Mouse (Mus musculus): ENCODE measurements around the gene Ap4b1. TPM values are rescaled to one million over a fixed set of nuclear protein-coding genes. Genes with fewer than 3 reads are reported as not detected.
"Not testable (repeated sequence)": the region's sequence is repeated elsewhere in the genome, so short reads cannot be mapped to it uniquely, and the experiment has no call there.

Gene Ap4b1
- polyA plus RNA-seq, 1 experiment from 2014 or later = 19.3 TPM

GRCm38 (mm10) chr3:103809799-103810150 is 455 bp downstream of the Ap4b1 start:
- no peaks in the 10 kb centered on the region for H3K27me3 ChIP-seq (ENCODE audit: poor library complexity, severe bottlenecking)
- H3K9me3 ChIP-seq = no peaks in the 10 kb centered on the region
- no peak for DNase-seq (ENCODE audit: extremely low spot score, low spot score)
- H3K4me1 ChIP-seq = peaks cover 21% of the 10 kb centered on the region
- WGBS = 2% methylated on average over 14 of the region's 14 CpGs
- H3K4me3 ChIP-seq = peak overlapping the region; percentile 85
- peak overlapping the region; percentile 93 for H3K27ac ChIP-seq
- H3K36me3 ChIP-seq (replicated peaks) = peaks cover 41% of the 10 kb centered on the region

DNA sequence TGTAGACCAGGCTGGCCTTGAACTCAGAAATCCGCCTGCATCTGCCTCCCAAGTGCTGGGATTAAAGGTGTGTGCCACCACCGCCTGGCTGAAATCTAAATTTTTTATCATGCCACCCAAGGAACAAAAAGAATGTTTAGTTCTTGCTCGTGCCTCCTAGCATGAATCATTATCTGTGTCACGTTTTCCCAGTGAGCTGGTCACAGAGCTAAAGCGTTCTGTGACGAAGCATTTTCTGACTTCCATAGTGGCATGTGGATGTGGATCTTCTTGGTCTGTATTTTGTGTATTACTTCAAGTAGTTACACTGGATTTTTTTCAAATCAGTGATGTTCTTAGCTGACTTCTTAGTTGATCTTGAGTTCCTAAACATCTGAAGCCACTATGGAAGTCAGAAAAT is 1.6 kb downstream of the Ap4b1 start:
- no peaks in the 10 kb centered on the region for H3K9me3 ChIP-seq
- peaks cover 42% of the 10 kb centered on the region for H3K36me3 ChIP-seq (replicated peaks)
- no peaks in the 10 kb centered on the region for H3K27me3 ChIP-seq (ENCODE audit: poor library complexity, severe bottlenecking)
- H3K4me1 ChIP-seq = peaks cover 21% of the 10 kb centered on the region
- no peak overlapping the region for H3K27ac ChIP-seq
- no peak overlapping the region for H3K4me3 ChIP-seq
- no peak for DNase-seq (ENCODE audit: extremely low spot score, low spot score)
- WGBS = 88% methylated on average over 6 of the region's 6 CpGs

GRCm38 (mm10) chr3:103827548-103827947 is 18.2 kb downstream of the Ap4b1 start:
- Histone ChIP-seq H3K27me3 (ENCODE audit: poor library complexity, severe bottlenecking) (no peaks in the 10 kb centered on the region), H3K4me3 (no peak overlapping the region)

GRCm38 (mm10) chr3:103829036-103829435 is 19.7 kb downstream of the Ap4b1 start:
- no peak overlapping the region for H3K4me3 ChIP-seq
- no peaks in the 10 kb centered on the region for H3K36me3 ChIP-seq (replicated peaks)
- no peak overlapping the region for H3K27ac ChIP-seq
- no peaks in the 10 kb centered on the region for H3K27me3 ChIP-seq (ENCODE audit: poor library complexity, severe bottlenecking)
- no peak for DNase-seq (ENCODE audit: extremely low spot score, low spot score)
- H3K9me3 ChIP-seq = no peaks in the 10 kb centered on the region
- 87% methylated on average over 3 of the region's 3 CpGs for WGBS
- no peaks in the 10 kb centered on the region for H3K4me1 ChIP-seq

More at GRCm38 (mm10) chr3:103827548-103827947, 18.2 kb downstream of the Ap4b1 start:
- Histone ChIP-seq H3K27ac (no peak overlapping the region), H3K4me1 (no peaks in the 10 kb centered on the region), H3K36me3 (replicated peaks) (peaks cover 6% of the 10 kb centered on the region), H3K9me3 (no peaks in the 10 kb centered on the region)
- DNase-seq (ENCODE audit: extremely low spot score, low spot score) = no peak

DNA sequence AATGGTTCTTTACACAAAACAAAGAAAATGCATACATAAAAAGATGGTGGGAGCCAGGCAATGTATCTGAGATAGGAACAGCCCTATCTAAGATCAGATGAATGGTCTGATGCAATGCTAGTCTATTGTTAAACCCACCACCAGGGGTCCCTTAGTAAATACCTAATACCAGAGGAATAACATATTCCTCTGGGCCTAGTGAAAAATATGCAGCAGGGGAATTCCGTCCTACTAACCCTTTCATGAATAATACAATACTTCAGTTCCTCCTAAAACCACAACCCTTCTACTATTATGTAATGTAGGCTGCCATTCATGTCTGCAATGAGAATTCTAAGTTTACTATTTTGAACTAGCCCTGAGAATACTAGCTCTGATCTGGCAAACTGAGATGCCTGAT is 21.4 kb downstream of the Ap4b1 start:
- not testable (repeated sequence) for H3K9me3 ChIP-seq; DNase-seq (ENCODE audit: extremely low spot score, low spot score); H3K27me3 ChIP-seq (ENCODE audit: poor library complexity, severe bottlenecking); H3K27ac ChIP-seq; H3K36me3 ChIP-seq (replicated peaks); H3K4me1 ChIP-seq; H3K4me3 ChIP-seq
- 67% methylated on average over 1 of the region's 1 CpGs for WGBS

DNA sequence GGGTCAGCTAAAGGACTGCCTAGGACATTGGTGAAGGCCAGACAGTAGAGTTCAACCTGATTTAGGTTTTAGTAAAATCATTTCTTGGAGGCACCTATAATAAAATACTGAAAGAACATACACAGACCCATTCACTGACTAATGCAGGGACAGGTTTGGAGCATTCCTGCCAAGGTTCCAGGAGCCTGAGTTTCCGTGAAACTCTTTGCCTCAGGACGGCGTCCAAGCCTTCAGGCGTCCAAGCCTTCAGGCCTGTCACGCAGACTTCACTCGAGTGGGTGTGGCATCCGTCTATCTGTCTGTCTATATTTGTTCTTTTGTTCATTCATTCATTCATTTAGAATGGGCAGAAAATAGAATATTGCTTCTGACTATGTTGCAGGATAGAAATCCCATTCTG is 21.8 kb downstream of the Ap4b1 start:
- H3K36me3 ChIP-seq (replicated peaks) = no peaks in the 10 kb centered on the region
- H3K9me3 ChIP-seq = no peaks in the 10 kb centered on the region
- no peak overlapping the region for H3K4me3 ChIP-seq
- H3K4me1 ChIP-seq = no peaks in the 10 kb centered on the region
- no peaks in the 10 kb centered on the region for H3K27me3 ChIP-seq (ENCODE audit: poor library complexity, severe bottlenecking)
- no peak for DNase-seq (ENCODE audit: extremely low spot score, low spot score)
- H3K27ac ChIP-seq = no peak overlapping the region
- WGBS = 90% methylated on average over 7 of the region's 7 CpGs

- Histone ChIP-seq H3K4me1 (no peaks in the 10 kb centered on the region), H3K4me3 (no peak within 1 kb of the TSS), H3K27me3 (ENCODE audit: poor library complexity, severe bottlenecking) (no peaks in the 10 kb centered on the region), H3K27ac (no peak within 1 kb of the TSS), H3K9me3 (no peaks in the 10 kb centered on the region), H3K36me3 (replicated peaks) (no peaks in the 10 kb centered on the region)
- no peak for DNase-seq (ENCODE audit: extremely low spot score, low spot score)
Measured at GRCm38 (mm10) chr3:103832426-103832825, 23.1 kb downstream of the Ap4b1 start, which contains the start of gene Bcl2l15. TSS of gene Bcl2l15 (plus strand) at chr3:103832601.

DNA sequence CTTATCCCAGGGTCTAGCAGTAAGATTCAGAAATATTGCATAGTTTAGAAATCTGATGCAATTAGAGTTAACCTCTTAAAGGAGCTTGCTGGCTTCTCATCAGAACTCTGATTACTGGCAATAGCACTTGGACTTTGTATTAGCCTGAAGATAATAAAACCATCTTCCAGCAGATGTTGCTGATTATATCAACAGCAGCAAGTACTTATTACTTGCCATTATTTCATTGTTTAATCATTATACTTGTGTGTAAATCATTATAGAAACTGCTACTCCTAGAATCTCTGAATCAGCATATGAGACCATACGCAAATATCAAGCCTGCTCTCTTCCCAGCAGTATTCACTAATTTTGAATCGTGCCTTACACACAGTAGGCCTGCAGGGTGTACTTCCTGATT is 24.7 kb downstream of the Ap4b1 start:
- 91% methylated on average over 2 of the region's 2 CpGs for WGBS

DNA sequence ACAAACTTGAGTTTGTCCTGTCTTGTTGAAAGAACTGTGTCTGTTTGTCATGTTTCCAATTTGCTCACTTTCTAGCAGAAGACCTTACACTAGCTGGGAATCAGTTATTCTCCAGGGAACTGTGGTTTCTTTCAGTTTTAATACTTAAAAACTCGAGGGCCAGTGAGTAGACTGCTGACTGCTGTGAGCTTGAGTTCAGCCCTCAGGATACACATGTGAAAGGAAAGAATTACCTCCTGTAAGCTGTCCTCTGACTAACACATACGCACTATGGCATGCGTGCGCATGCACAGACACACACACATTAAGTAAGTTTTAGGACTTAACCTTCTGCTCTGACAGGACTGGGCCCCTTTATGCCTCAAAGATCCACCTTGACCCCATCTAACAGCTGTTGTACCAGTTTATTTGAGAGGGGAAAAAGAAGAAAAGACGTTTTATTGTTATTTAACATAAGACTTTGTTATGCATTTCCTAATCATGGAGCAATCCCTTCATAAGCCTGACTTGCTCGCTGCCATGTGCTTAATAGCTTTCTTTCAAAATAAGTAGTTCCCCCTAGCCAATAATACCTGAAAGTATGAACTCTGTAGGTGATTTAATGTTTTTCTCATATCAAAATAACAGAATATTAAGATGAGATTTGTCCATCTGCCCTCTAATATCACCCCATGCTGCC is 26.1 kb downstream of the Ap4b1 start:
- WGBS = 85% methylated on average over 6 of the region's 6 CpGs
- DNase-seq (ENCODE audit: extremely low spot score, low spot score) = no peak
- H3K27ac ChIP-seq = no peak overlapping the region
- H3K4me1 ChIP-seq = no peaks in the 10 kb centered on the region
- H3K9me3 ChIP-seq = no peaks in the 10 kb centered on the region
- no peak overlapping the region for H3K4me3 ChIP-seq
- no peaks in the 10 kb centered on the region for H3K36me3 ChIP-seq (replicated peaks)
- no peaks in the 10 kb centered on the region for H3K27me3 ChIP-seq (ENCODE audit: poor library complexity, severe bottlenecking)

More for the DNA sequence above, 24.7 kb downstream of the Ap4b1 start:
- H3K27me3 ChIP-seq (ENCODE audit: poor library complexity, severe bottlenecking) = no peaks in the 10 kb centered on the region
- no peaks in the 10 kb centered on the region for H3K4me1 ChIP-seq
- H3K36me3 ChIP-seq (replicated peaks) = no peaks in the 10 kb centered on the region
- no peaks in the 10 kb centered on the region for H3K9me3 ChIP-seq
- no peak for DNase-seq (ENCODE audit: extremely low spot score, low spot score)
- no peak overlapping the region for H3K4me3 ChIP-seq
- no peak overlapping the region for H3K27ac ChIP-seq

DNA sequence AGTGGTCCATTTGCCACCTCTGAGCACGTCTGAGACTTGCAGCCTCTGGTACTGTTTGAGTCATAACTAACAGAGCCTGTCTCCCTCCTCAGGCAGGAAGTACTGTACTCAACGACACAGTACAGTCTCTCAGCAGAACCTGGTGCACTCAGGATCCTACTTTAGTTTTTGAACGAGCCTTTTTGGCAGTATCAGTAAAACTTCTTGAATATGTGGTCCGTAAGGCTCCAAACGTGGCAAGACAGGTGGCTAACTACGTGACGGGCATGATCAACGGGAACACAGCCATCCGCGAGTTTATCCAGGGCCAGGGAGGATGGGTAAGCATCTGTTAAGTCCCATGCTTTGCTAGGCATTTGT is 26.6 kb downstream of the Ap4b1 start:
- no peaks in the 10 kb centered on the region; the same call in 1 of the 2 replicates for H3K9me3 ChIP-seq
- 89% methylated on average over 10 of the region's 10 CpGs for WGBS
- H3K4me3 ChIP-seq = no peak overlapping the region
- H3K27ac ChIP-seq = no peak overlapping the region
- no peaks in the 10 kb centered on the region for H3K27me3 ChIP-seq (ENCODE audit: poor library complexity, severe bottlenecking)
- H3K4me1 ChIP-seq = no peaks in the 10 kb centered on the region
- DNase-seq (ENCODE audit: extremely low spot score, low spot score) = no peak
- no peaks in the 10 kb centered on the region for H3K36me3 ChIP-seq (replicated peaks)

DNA sequence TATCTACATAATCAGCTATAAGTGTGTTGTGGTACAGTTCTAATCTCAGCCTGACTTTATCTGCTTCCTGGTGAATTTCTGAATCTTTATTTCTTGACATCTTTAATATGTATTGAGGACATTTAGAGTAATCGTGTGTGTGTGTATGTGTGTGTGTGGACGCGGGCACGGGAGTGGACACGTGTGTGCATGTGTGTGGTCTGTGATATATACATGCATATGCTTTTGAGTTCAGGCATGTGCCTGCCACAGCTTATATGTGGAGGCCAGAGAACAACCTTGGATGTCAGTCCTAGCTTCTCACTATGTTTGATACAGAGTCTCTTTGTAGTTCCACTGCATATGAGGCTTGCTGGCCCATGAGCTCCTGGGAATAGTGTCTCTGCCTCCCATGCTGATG is 27.1 kb downstream of the Ap4b1 start:
- H3K4me1 ChIP-seq = no peaks in the 10 kb centered on the region
- H3K4me3 ChIP-seq = no peak overlapping the region
- no peaks in the 10 kb centered on the region for H3K27me3 ChIP-seq (ENCODE audit: poor library complexity, severe bottlenecking)
- DNase-seq (ENCODE audit: extremely low spot score, low spot score) = no peak
- no peaks in the 10 kb centered on the region for H3K36me3 ChIP-seq (replicated peaks)
- H3K9me3 ChIP-seq = no peaks in the 10 kb centered on the region; the same call in 1 of the 2 replicates
- no peak overlapping the region for H3K27ac ChIP-seq
- WGBS = 96% methylated on average over 5 of the region's 5 CpGs

DNA sequence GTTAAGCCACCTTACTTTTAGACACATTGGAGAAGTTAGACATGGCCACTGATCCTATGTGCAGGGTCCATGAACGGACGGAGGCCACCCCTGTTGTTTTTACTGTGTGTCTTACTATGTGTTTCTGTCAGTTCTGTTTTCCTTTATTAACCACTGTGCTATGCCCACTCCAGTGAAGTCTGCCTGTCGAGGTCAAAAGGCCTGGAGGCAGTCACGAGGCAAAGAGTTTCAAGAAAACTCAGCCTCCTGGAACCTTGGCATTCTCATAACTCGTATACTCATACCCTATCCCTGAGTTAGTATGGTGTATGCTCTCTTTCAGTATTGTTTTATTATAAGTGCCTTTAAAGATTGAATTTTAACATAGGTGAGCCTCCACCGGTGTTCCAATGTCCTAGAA is 30.4 kb downstream of the Ap4b1 start:
- Histone ChIP-seq H3K27ac (no peak overlapping the region), H3K4me1 (no peaks in the 10 kb centered on the region), H3K4me3 (no peak overlapping the region), H3K27me3 (ENCODE audit: poor library complexity, severe bottlenecking) (no peaks in the 10 kb centered on the region), H3K9me3 (peaks cover 9% of the 10 kb centered on the region), H3K36me3 (replicated peaks) (no peaks in the 10 kb centered on the region)
- 94% methylated on average over 6 of the region's 6 CpGs for WGBS
- DNase-seq (ENCODE audit: extremely low spot score, low spot score) = no peak

- H3K27me3 ChIP-seq (ENCODE audit: poor library complexity, severe bottlenecking); H3K36me3 ChIP-seq (replicated peaks); DNase-seq (ENCODE audit: extremely low spot score, low spot score); H3K4me1 ChIP-seq; H3K27ac ChIP-seq; H3K9me3 ChIP-seq; H3K4me3 ChIP-seq: not testable (repeated sequence)
- WGBS = 75% methylated on average over 3 of the region's 3 CpGs
Measured at GRCm38 (mm10) chr3:103840195-103840594, 30.9 kb downstream of the Ap4b1 start.

DNA sequence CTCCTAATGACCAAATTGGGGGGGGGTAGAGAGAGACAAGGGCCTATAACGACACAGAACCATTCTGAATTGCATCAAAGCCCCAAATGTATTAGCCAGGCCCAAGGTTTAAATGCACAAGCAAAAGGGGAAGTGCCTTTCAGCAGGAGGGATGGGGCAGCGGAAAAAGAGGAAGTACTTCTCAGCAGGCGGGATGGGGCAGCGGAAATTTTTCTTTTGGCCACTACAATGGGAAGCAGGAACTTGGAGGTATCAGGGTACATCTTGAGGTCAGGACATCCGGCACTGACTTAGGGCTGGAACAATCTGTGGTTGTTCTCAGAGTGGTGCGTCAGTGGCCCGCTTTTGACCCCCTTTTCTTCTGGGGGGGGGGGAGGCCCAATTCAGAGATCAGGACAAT is 31.6 kb downstream of the Ap4b1 start:
- not testable (repeated sequence) for H3K9me3 ChIP-seq; H3K4me3 ChIP-seq; DNase-seq (ENCODE audit: extremely low spot score, low spot score); H3K27me3 ChIP-seq (ENCODE audit: poor library complexity, severe bottlenecking); H3K27ac ChIP-seq; H3K36me3 ChIP-seq (replicated peaks); H3K4me1 ChIP-seq
- 93% methylated on average over 7 of the region's 7 CpGs for WGBS
